Mouse (Mus musculus) adrenal gland, adult 8-10 months (tissue): ENCODE measurements around the gene Ccdc141. TPM values are rescaled to one million over a fixed set of nuclear protein-coding genes. Genes with fewer than 3 reads are reported as not detected.

Source experiments
- DNase-seq: peaks from one replicate; pipeline ENCODE4 v3.0.0; 2022
- microRNA-seq, 2 experiments: library from miRNA; unstranded; fragments of <30 nt; microRNA quantifications; one replicate each; pipeline ENCODE4 v1.2.0; 2022
- total RNA-seq, 4 experiments: library from RNA; stranded (reverse); gene quantifications; 2 replicates each; pipeline ENCODE4 v1.2.4; 2022

Gene Ccdc141
- total RNA-seq, 4 experiments from 2014 or later, result 5.0 to 9.8 (median 9.3) TPM

GRCm38 (mm10) chr2:76970669-76971068, 199.8 kb downstream of the Ccdc141 start:
- no peak for DNase-seq

DNA sequence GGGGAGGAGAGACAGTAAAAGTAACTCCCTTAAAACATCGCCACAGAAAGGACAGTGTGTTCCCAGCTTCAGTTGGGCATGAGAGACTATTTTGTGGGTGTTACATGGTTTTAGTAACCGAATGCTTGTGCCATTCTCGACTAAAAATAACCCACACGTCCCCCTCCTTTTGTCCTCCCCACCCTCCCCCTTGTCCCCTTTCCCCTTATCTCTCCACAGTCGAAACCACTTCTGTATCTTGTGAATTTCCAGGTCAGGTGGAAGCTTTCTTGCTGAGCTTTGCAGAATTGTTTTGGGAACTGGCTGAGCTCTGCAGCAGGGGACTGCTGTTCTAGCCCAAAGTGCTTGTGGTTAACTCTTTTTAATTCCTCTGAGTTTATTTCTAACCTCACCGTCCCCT, 200.2 kb downstream of the Ccdc141 start:
- no peak for DNase-seq

DNA sequence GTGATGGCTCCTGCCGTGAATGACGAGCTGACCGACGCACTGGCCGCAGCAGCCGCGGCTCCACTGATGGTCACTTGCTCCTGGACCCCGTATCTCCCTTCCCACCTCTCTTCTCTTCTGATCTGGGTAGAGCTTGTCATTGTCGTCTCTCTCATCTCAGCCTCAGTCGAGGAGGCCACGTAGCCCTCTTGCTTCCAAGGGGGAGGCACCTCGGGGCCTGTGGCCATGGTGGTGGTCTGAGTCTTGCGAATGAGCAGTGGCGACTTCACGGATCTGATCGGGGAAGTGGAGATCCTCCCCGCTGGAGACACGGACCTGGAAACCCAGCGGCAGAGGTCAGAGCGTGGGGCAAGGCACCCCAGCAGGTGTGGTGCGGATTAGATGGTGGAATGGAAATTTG, 200.8 kb downstream of the Ccdc141 start:
- no peak for DNase-seq

- peak; percentile 26 for DNase-seq
Observed at GRCm38 (mm10) chr2:76968919-76969318, 201.5 kb downstream of the Ccdc141 start.

- no peak for DNase-seq
Observed at GRCm38 (mm10) chr2:76966582-76966981, 203.9 kb downstream of the Ccdc141 start.

- no peak for DNase-seq
Observed at GRCm38 (mm10) chr2:76966013-76966412, 204.4 kb downstream of the Ccdc141 start.

DNA sequence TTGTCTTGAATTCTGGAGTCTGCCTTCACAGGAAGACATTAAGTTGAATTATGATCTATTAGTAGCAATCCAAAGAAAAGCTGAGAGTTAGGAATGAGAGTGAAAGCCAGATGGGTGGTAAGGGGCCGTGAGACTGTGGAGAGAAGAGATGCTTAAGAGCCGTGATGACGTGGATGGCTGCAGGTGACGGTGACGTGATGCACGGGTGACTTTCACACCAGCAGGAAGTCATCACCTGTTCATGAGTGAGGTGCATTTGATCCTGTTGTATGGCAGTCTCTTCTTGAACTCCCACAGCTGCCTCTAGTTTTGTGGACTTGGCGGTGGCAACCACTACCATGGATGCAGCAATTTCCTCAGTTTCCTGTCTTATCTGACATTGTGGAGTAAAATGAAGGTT, 204.9 kb downstream of the Ccdc141 start:
- DNase-seq, result no peak

GRCm38 (mm10) chr2:76962045-76962432, 208.4 kb downstream of the Ccdc141 start:
- no peak for DNase-seq

DNA sequence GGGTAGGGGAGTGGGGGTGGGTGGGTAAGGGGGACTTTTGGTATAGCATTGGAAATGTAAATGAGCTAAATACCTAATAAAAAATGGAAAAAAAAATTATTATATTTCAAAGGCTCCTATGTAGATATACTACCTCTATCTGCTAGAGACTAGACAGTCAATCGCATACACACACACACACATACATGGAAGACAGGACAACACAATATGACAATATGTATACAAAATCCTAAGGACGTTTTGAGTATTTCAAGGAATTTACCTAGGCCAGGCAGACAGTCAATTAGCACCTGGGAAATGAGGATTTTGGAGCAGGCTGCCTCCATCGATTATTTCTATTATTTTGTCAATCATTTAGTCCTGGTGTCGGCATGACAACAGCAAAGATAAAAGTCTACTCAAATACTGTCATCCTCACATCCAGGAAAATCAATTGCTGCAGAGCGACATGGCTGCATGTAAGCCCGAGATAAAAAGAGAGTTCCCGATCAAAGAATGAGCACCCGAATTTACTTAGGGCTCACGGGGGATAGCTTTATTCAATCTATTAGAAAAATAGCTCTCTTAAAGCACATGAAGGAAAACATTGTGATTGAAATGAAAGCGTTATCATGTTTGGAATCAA, 208.9 kb downstream of the Ccdc141 start:
- DNase-seq, result no peak

Small RNA genes lying within 50 kb of the gene (microRNA-seq; reads per million reads assigned to microRNA genes)
- 0 reads per million in 2 experiments for gene Gm44360

Other genes starting within 250 kb of the Ccdc141 start
- under 1 TPM; 0.05 to 0.42 (median 0.15) TPM for gene Ttn, start 188.1 kb downstream of the Ccdc141 start, total RNA-seq
- 10 to 100 TPM; 18.8 to 23.2 (median 20.4) TPM for gene Sestd1, start 110.0 kb upstream of the Ccdc141 start, total RNA-seq